Mouse (Mus musculus) neural tube, embryonic 11.5 days (tissue): ENCODE results near the gene Rnf166. TPM values are rescaled to one million over a fixed set of nuclear protein-coding genes. Genes with fewer than 3 reads are reported as not detected.

Source experiments
- ATAC-seq: fragments of 200-750 bp; cut with Nextera tagmentation; 2 replicates; pipeline ENCODE4 v1.8.0; 2017; ENCODE audit warnings: moderate number of reproducible peaks, mild to moderate bottlenecking, moderate TSS enrichment, moderate library complexity; ENCODE audit not compliant: insufficient read depth, low FRiP score, low TSS enrichment
- DNase-seq: peaks from one replicate; pipeline ENCODE4 v3.0.0-alpha.2; 2015; ENCODE audit warnings: low spot score
- H3K27ac ChIP-seq: fragments of 300-500 bp; sonication (generic); 2 replicates; pipeline ENCODE4 v1.5.1; 2014; ENCODE audit warnings: low read depth, mild to moderate bottlenecking, low read length
- H3K27me3 ChIP-seq: fragments of 300-500 bp; sonication (generic); 2 replicates; pipeline ENCODE4 v1.6.1; 2014; ENCODE audit warnings: mild to moderate bottlenecking, low read length, mixed read lengths; ENCODE audit not compliant: control insufficient read depth, insufficient read depth
- H3K36me3 ChIP-seq: fragments of 300-500 bp; sonication (generic); 2 replicates; pipeline ENCODE4 v1.6.1; 2014; ENCODE audit warnings: mild to moderate bottlenecking, low read length, moderate library complexity, mixed read lengths; ENCODE audit not compliant: control insufficient read depth, insufficient read depth
- H3K4me1 ChIP-seq: fragments of 300-500 bp; sonication (generic); 2 replicates; pipeline ENCODE4 v1.6.1; 2014; ENCODE audit warnings: low read length, mixed read lengths; ENCODE audit not compliant: control insufficient read depth, insufficient read depth
- H3K4me2 ChIP-seq: fragments of 300-500 bp; sonication (generic); 2 replicates; pipeline ENCODE4 v1.6.1; 2014; ENCODE audit warnings: low read depth, mild to moderate bottlenecking, moderate library complexity
- H3K4me3 ChIP-seq: fragments of 300-500 bp; sonication (generic); 2 replicates; pipeline ENCODE4 v1.5.1; 2014; ENCODE audit warnings: low read depth, low read length
- H3K9ac ChIP-seq: fragments of 300-500 bp; sonication (generic); 2 replicates; pipeline ENCODE4 v1.6.1; 2014; ENCODE audit warnings: mild to moderate bottlenecking, low read length
- H3K9me3 ChIP-seq: fragments of 300-500 bp; sonication (generic); 2 replicates; pipeline ENCODE4 v1.6.1; 2016; ENCODE audit warnings: low read length; ENCODE audit not compliant: control insufficient read depth
- WGBS: fragments of 180-500 bp; shearing (Covaris S2); extraction: QIAGEN DNeasy Blood & Tissue Kit; methylation state at CpG from one replicate; pipeline ENCODE4 v1.1.7; 2014; 5-methylcytosine and 5-hydroxymethylcytosine counted together
- polyA plus RNA-seq: library from polyadenylated mRNA; unstranded; fragments of >200 nt; fragmentation: Nextera tagmentation; extraction: Ambion mirVana; gene quantifications from 2 replicates; pipeline ENCODE4 v1.2.1, GENCODE M21; 2014

Gene Rnf166
- polyA plus RNA-seq, 1 experiment from 2014 or later, result 30.1 TPM

DNA sequence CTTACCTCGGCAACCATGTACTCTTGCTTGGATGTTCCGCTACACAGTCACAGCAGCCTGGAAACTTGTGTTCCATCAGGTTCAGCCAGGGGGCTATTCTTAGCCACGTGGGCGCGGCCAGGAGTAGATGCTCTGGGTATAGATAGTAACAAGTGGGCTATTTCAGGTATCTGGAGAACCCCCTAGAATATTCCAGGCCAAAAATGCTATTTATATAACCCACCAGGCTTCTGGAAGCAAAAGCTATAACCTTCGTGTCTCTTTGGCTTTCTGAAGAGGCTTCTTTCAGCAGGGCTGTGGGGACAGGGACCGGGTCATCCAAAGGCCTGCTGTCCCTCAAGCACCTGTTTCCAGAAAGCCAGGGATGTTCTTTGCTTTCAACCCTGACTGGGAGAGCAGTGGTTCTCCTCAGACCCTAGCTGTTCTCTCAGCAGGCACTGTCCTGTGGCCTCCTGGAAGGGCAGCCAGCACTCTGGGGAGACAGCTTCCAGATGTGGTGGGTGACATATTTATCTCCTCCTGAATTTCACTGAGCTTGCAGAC lies 24.6 kb downstream of the Rnf166 start:
- Histone ChIP-seq H3K27me3 (no peaks in the 10 kb centered on the region), H3K4me2 (no peak overlapping the region)
- no peak for ATAC-seq

DNA sequence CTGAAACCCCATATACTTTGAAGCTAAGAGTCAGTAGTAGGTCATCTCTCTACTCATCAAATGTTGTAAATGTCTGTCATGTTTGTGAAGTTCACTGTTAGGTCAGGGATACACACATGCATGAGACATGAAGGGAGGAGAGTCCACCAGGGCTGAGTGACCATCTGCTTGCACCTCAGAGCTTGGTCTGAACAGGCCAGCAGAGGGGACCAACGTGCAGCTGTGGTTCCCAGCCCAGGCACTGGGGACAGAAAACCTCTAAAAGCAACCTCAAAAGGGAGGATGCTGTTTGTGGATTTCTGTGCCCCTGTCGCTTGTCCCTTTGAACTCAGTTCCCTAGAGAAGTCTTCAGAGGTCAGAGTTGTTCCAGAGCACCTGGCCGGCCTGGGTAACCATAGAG lies 30.7 kb downstream of the Rnf166 start:
- no peaks in the 10 kb centered on the region for H3K36me3 ChIP-seq
- 69% methylated on average over 3 of the region's 3 CpGs for WGBS
- DNase-seq (no peak), ATAC-seq (no peak)
- no peaks in the 10 kb centered on the region for H3K27me3 ChIP-seq
- H3K4me2 ChIP-seq, result no peak overlapping the region
- H3K4me3 ChIP-seq, result no peak overlapping the region
- H3K27ac ChIP-seq, result no peak overlapping the region
- no peaks in the 10 kb centered on the region for H3K9me3 ChIP-seq
- peaks cover 7% of the 10 kb centered on the region; the same call in 1 of the 2 replicates for H3K4me1 ChIP-seq
- H3K9ac ChIP-seq, result no peak overlapping the region; the same call in 1 of the 2 replicates

More for the DNA sequence above, 24.6 kb downstream of the Rnf166 start:
- no peak for DNase-seq
- no peaks in the 10 kb centered on the region for H3K9me3 ChIP-seq
- H3K27ac ChIP-seq, result no peak overlapping the region
- H3K4me1 ChIP-seq, result no peaks in the 10 kb centered on the region
- H3K4me3 ChIP-seq, result no peak overlapping the region
- H3K9ac ChIP-seq, result no peak overlapping the region
- WGBS, result 82% methylated on average over 7 of the region's 7 CpGs
- H3K36me3 ChIP-seq, result no peaks in the 10 kb centered on the region

DNA sequence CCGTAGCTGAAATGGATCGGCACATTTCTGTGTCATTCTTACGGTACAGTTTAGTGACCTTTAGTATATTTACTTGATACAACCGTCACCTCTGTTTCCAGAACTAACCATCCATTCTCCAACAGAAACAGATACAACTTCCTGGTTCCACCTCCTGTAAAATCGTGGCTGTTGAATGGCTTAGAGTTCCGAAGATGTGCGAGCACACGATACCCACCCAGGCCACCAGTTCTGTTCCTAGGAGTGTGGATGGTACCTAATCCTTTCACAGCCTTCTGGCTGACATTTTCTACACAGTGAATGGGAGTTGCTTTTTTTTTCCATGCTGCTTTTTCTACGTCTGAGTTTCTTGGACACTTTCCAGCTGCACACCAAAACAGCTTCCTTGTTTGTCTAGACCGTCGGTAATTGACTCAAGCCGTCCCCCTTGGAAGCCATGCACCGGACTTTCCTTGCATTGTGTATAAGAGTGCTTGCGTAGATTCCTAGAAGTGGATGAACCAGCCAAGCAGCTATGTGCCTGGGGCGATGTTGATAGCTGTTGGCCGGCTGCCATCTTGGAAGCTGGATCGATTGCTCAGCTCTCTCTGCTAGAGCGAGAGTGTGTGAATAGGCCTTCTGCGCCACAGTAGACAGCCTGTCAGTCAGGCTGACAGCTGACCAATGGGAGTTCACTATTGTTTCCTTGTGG lies 31.7 kb downstream of the Rnf166 start:
- H3K27ac ChIP-seq, result peak overlapping the region; percentile 96
- no peaks in the 10 kb centered on the region for H3K9me3 ChIP-seq
- DNase-seq (peak; percentile 66), ATAC-seq (no peak)
- H3K36me3 ChIP-seq, result peaks cover 3% of the 10 kb centered on the region; the same call in 1 of the 2 replicates
- peak overlapping the region; percentile 57 for H3K4me2 ChIP-seq
- peak overlapping the region; percentile 94 for H3K9ac ChIP-seq
- 40% methylated on average over 19 of the region's 19 CpGs for WGBS
- peaks cover 7% of the 10 kb centered on the region; the same call in 1 of the 2 replicates for H3K4me1 ChIP-seq
- H3K4me3 ChIP-seq, result peak overlapping the region; percentile 74
- no peaks in the 10 kb centered on the region for H3K27me3 ChIP-seq

DNA sequence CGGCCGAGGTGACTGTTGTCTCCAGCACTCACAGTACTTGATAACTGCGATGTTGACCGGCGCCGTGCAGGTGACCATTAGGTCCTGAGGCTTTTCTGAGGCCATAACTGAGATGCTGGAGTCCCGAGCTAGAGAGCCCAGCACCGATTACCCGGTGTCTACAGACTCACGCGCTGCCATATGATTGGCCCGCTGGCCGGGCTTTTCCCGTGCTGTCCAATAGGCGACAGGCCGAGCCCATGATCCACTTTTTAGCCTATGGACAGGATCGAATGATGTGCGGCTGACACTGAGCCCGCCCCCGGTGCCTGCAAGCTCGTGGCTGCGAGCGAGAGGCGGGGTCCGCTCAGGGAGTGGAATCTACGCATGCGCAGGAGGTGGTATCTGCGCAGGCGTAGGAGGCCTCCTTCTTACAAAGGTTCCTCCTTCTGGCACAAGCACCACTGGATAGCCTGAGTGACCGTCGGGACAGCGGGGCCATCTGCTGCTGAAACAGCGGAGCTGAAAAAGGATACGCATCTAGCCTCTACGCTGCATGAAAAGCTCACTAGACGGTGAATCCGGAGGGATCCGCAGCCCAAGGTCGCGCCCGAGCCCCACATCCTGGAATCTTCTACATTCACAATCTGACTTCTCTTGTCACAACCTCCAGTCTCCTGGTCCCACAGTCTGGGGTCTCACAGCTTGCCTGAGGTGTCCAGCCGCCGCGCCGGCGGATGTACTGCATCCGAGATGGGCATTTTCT lies 32.4 kb downstream of the Rnf166 start, which contains the start of gene Mvd:
Gene Mvd (minus strand): TSS at position 161 of the 745 bp plus-strand sequence.
- peaks cover 3% of the 10 kb centered on the region; the same call in 1 of the 2 replicates for H3K36me3 ChIP-seq
- H3K9ac ChIP-seq, result peak within 1 kb of the TSS; percentile 94

DNA sequence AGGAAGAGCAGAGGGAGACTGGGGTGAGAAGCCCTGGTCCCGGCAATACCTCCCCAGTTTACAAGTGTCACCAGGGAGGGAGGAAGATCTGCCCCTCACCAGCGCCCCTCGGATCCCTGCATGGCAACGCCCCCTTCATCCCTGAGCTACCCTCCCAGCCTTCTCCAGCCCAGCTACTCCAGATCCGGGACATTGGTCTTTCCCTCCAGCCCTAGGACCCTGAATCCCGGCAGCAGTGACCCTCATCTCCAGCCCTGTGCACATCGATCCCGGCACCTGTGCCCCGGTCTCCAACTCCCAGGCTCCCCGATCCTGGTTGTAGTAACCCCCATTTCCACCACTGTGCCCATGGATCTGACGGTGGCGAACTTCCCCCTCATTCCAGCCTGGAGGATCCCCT lies 33.1 kb downstream of the Rnf166 start:
- Histone ChIP-seq H3K9me3 (no peaks in the 10 kb centered on the region), H3K4me2 (peak overlapping the region; percentile 69), H3K4me1 (peaks cover 7% of the 10 kb centered on the region; the same call in 1 of the 2 replicates), H3K36me3 (peaks cover 8% of the 10 kb centered on the region), H3K4me3 (peak overlapping the region; percentile 74), H3K9ac (peak overlapping the region; percentile 74), H3K27me3 (no peaks in the 10 kb centered on the region), H3K27ac (peak overlapping the region; percentile 76)
- DNase-seq (peak; percentile 40), ATAC-seq (no peak; the same call in 1 of the 2 replicates)
- under 1% methylated on average over 12 of the region's 12 CpGs for WGBS

More for the DNA sequence above, 32.4 kb downstream of the Rnf166 start, which contains the start of gene Mvd:
- WGBS, result under 1% methylated on average over 47 of the region's 47 CpGs
- no peaks in the 10 kb centered on the region for H3K9me3 ChIP-seq
- H3K4me2 ChIP-seq, result peak within 1 kb of the TSS; percentile 69
- ATAC-seq (peak; percentile 98), DNase-seq (peak; percentile 99)
- no peaks in the 10 kb centered on the region for H3K27me3 ChIP-seq
- H3K27ac ChIP-seq, result peak within 1 kb of the TSS; percentile 96
- H3K4me1 ChIP-seq, result peaks cover 7% of the 10 kb centered on the region; the same call in 1 of the 2 replicates
- peak within 1 kb of the TSS; percentile 74 for H3K4me3 ChIP-seq

DNA sequence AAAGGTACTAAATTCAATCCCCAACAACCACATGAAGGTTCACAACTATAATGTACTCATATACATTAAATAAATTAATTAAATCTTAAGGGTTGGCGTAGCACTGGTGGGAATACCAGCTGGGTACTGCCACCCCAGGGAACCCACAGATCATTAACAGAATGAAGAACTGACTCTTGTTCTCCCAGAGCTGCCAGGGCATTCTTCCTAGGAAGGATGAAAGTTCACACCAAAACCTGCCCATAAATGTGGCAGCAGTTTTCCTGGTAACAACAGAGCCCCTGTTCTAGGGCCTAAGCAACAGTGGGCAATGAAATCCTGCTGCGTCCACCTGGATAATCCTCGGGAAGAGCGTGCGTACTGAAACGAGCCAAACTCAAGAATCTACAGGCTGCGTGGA lies 33.5 kb downstream of the Rnf166 start:
- 18% methylated on average over 7 of the region's 7 CpGs for WGBS
- Histone ChIP-seq H3K4me1 (peaks cover 7% of the 10 kb centered on the region; the same call in 1 of the 2 replicates), H3K27ac (peak overlapping the region; percentile 76; the same call in 1 of the 2 replicates), H3K36me3 (peaks cover 8% of the 10 kb centered on the region), H3K9ac (peak overlapping the region; percentile 74), H3K27me3 (no peaks in the 10 kb centered on the region), H3K4me3 (peak overlapping the region; percentile 74), H3K4me2 (peak overlapping the region; percentile 69), H3K9me3 (no peaks in the 10 kb centered on the region)
- ATAC-seq, result no peak
- DNase-seq, result no peak

DNA sequence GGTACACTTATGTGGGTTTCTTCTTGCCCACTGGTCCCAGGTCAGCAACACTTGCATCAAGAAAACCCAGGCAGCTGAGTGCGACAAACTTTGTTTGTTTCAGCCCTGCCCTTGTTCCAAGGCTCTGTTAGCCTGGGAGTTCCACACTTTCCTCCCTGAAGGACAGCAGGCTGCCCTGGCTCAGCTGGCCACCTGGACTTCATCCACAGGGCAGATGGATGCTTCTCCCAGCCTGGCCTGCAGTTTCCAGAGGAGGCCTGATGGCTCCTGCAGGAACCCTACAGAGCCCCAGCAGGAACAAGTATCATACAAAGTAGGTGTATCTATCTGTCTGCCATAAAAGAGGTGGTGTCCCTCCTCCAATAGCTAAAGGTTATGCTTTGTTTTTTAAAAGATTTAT lies 34.5 kb downstream of the Rnf166 start:
- no peak overlapping the region for H3K27ac ChIP-seq
- H3K4me2 ChIP-seq, result no peak overlapping the region
- H3K36me3 ChIP-seq, result peaks cover 13% of the 10 kb centered on the region
- no peak overlapping the region for H3K9ac ChIP-seq
- 86% methylated on average over 1 of the region's 1 CpGs for WGBS
- H3K4me3 ChIP-seq, result no peak overlapping the region
- ATAC-seq, result no peak
- no peaks in the 10 kb centered on the region for H3K9me3 ChIP-seq
- H3K4me1 ChIP-seq, result peaks cover 7% of the 10 kb centered on the region; the same call in 1 of the 2 replicates
- H3K27me3 ChIP-seq, result no peaks in the 10 kb centered on the region
- no peak for DNase-seq

DNA sequence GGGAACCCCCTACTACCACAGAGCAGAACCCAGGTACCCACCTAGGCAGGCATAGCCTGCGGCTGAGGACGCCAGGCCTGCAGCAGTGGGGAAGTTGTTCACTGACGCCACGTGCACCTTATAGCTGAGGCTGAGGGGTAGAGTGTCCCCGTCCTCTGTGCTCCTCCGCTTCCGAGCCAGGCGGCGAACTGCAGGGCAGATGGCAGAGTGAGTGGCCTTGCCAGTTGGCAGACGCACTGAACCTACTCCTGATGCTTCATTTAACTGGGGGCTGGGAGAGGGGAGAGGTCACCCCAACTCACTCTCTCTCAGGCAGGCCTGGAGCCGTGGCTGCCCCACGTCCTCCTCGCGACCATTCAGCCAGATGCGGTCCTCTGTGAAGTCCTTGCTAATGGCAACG lies 36.5 kb downstream of the Rnf166 start:
- WGBS, result 96% methylated on average over 16 of the region's 16 CpGs
- ATAC-seq (no peak), DNase-seq (no peak)
- H3K4me3 ChIP-seq, result no peak overlapping the region
- H3K27ac ChIP-seq, result no peak overlapping the region
- H3K9ac ChIP-seq, result no peak overlapping the region
- peaks cover 7% of the 10 kb centered on the region; the same call in 1 of the 2 replicates for H3K4me1 ChIP-seq
- H3K27me3 ChIP-seq, result no peaks in the 10 kb centered on the region
- H3K36me3 ChIP-seq, result peaks cover 18% of the 10 kb centered on the region
- no peak overlapping the region for H3K4me2 ChIP-seq
- no peaks in the 10 kb centered on the region for H3K9me3 ChIP-seq
